Comparison of ENCODE assay signal across 19 mouse cellular contexts in genomic region chr5:49470738-49471137, GRCm38 (mm10). TPM values are rescaled to one million over a fixed set of nuclear protein-coding genes. Genes with fewer than 3 reads are reported as not detected.
DNase-seq lines count a peak whose midpoint lies in the region; ATAC-seq and TF ChIP-seq lines count a peak whose summit lies in the region.
"Had no signal": no experiment of that assay in that cellular context is flagged by ENCODE, and none has a peak within 500 bp of the region (broad histone marks: within the 10 kb centered on the region; RNA-seq: fewer than 3 reads in every experiment).

No protein-coding gene starts in this region.

- no peak overlapping the region for H3K4me2 ChIP-seq in midbrain, postnatal 0 days (ENCODE audit: low read depth, low read length, poor library complexity, severe bottlenecking)
- H3K4me2 ChIP-seq in midbrain, embryonic 14.5 days (ENCODE audit: low read length), result no peak overlapping the region
- no peak overlapping the region for H3K4me2 ChIP-seq in forebrain, embryonic 13.5 days
- H3K4me2 ChIP-seq in forebrain, postnatal 0 days (ENCODE audit: low read depth), result no peak overlapping the region
- H3K4me2 ChIP-seq: heart, embryonic 12.5 days; hindbrain, embryonic 12.5 days; intestine, embryonic 15.5 days had no signal

- no peak for TF ChIP-seq CTCF in midbrain, postnatal 0 days (IDR thresholded peaks at IDR 0.05)
- no peak for TF ChIP-seq CTCF in forebrain, postnatal 0 days (IDR thresholded peaks at IDR 0.05; ENCODE audit: low read depth)

- peak; percentile 27 for DNase-seq in layer of hippocampus, adult 11-12 months (ENCODE audit: low spot score)
- DNase-seq in layer of hippocampus, postnatal 10 days (ENCODE audit: low spot score in 2 of 2), result no peak
- peak; percentile 19 for DNase-seq in midbrain, postnatal 0 days (ENCODE audit: low spot score)
- DNase-seq in midbrain, embryonic 14.5 days, result no peak
- DNase-seq in forebrain, postnatal 0 days, result no peak
- no peak for DNase-seq in cerebellum, adult 9-11 months
- no peak for DNase-seq in lung, postnatal 4 days
- DNase-seq: adrenal gland, adult 2 months; adrenal gland, postnatal 25 days; cerebellum, adult 18-20 months; cerebellum, postnatal 10 days; gastrocnemius, adult 2 months; gastrocnemius, postnatal 25 days had no signal

- no peaks in the 10 kb centered on the region for H3K27me3 ChIP-seq in midbrain, postnatal 0 days (ENCODE audit: insufficient read depth, low read length)
- no peaks in the 10 kb centered on the region for H3K27me3 ChIP-seq in midbrain, embryonic 14.5 days (ENCODE audit: control insufficient read depth, insufficient read depth, low read length)
- no peaks in the 10 kb centered on the region for H3K27me3 ChIP-seq in forebrain, embryonic 13.5 days
- H3K27me3 ChIP-seq in forebrain, postnatal 0 days (ENCODE audit: insufficient read depth, low read length), result no peaks in the 10 kb centered on the region
- H3K27me3 ChIP-seq: heart, embryonic 12.5 days; hindbrain, embryonic 12.5 days; intestine, embryonic 15.5 days had no signal

- H3K9ac ChIP-seq in midbrain, postnatal 0 days (replicated peaks; ENCODE audit: low read length, poor library complexity, severe bottlenecking), result no peak overlapping the region
- H3K9ac ChIP-seq in midbrain, embryonic 14.5 days (replicated peaks; ENCODE audit: low read length), result no peak overlapping the region
- H3K9ac ChIP-seq in forebrain, embryonic 13.5 days, result no peak overlapping the region
- no peak overlapping the region for H3K9ac ChIP-seq in forebrain, postnatal 0 days
- H3K9ac ChIP-seq: heart, embryonic 12.5 days; hindbrain, embryonic 12.5 days; intestine, embryonic 15.5 days had no signal

- no peaks in the 10 kb centered on the region for H3K4me1 ChIP-seq in midbrain, postnatal 0 days (ENCODE audit: insufficient read depth, low read length)
- H3K4me1 ChIP-seq in midbrain, embryonic 14.5 days (ENCODE audit: control insufficient read depth, insufficient read depth, low read length), result no peaks in the 10 kb centered on the region
- H3K4me1 ChIP-seq in forebrain, embryonic 13.5 days, result 0 out of 2 replicates have a peak, but pooled peaks cover 4% of the 10 kb centered on the region
- H3K4me1 ChIP-seq in forebrain, postnatal 0 days (ENCODE audit: insufficient read depth), result no peaks in the 10 kb centered on the region
- H3K4me1 ChIP-seq: embryonic facial prominence, embryonic 10.5 days; heart, embryonic 12.5 days; hindbrain, embryonic 12.5 days; intestine, embryonic 15.5 days had no signal

- 52% methylated on average over 2 of the region's 2 CpGs for WGBS in midbrain, postnatal 0 days
- WGBS in midbrain, embryonic 14.5 days, result 56% methylated on average over 2 of the region's 2 CpGs
- WGBS in forebrain, embryonic 13.5 days, result 38% methylated on average over 2 of the region's 2 CpGs
- 34% methylated on average over 2 of the region's 2 CpGs for WGBS in forebrain, postnatal 0 days

- H3K36me3 ChIP-seq in midbrain, postnatal 0 days (ENCODE audit: insufficient read depth, low read length), result no peaks in the 10 kb centered on the region
- H3K36me3 ChIP-seq in midbrain, embryonic 14.5 days (ENCODE audit: control insufficient read depth, insufficient read depth, low read length), result no peaks in the 10 kb centered on the region
- no peaks in the 10 kb centered on the region for H3K36me3 ChIP-seq in forebrain, embryonic 13.5 days (ENCODE audit: poor library complexity, severe bottlenecking)
- H3K36me3 ChIP-seq in forebrain, postnatal 0 days (ENCODE audit: insufficient read depth), result no peaks in the 10 kb centered on the region
- H3K36me3 ChIP-seq: embryonic facial prominence, embryonic 10.5 days; heart, embryonic 12.5 days; hindbrain, embryonic 12.5 days; intestine, embryonic 15.5 days had no signal

- H3K9me3 ChIP-seq in midbrain, postnatal 0 days (ENCODE audit: low read length), result no peaks in the 10 kb centered on the region
- H3K9me3 ChIP-seq in midbrain, embryonic 14.5 days (ENCODE audit: control insufficient read depth, low read length), result no peaks in the 10 kb centered on the region
- no peaks in the 10 kb centered on the region for H3K9me3 ChIP-seq in forebrain, embryonic 13.5 days (replicated peaks)
- no peaks in the 10 kb centered on the region for H3K9me3 ChIP-seq in forebrain, postnatal 0 days (ENCODE audit: low read length)
- H3K9me3 ChIP-seq: embryonic facial prominence, embryonic 10.5 days; heart, embryonic 12.5 days; hindbrain, embryonic 12.5 days; intestine, embryonic 15.5 days had no signal

- no peak overlapping the region for H3K27ac ChIP-seq in midbrain, postnatal 0 days (ENCODE audit: low read depth, low read length)
- H3K27ac ChIP-seq in midbrain, embryonic 14.5 days (replicated peaks; ENCODE audit: low read depth, low read length), result no peak overlapping the region
- H3K27ac ChIP-seq in forebrain, embryonic 13.5 days, result no peak overlapping the region
- no peak overlapping the region for H3K27ac ChIP-seq in forebrain, postnatal 0 days (ENCODE audit: low read depth, low read length)
- H3K27ac ChIP-seq: embryonic facial prominence, embryonic 10.5 days; gastrocnemius, adult 2 months; hindbrain, embryonic 12.5 days; intestine, embryonic 15.5 days had no signal

- no peak overlapping the region for H3K4me3 ChIP-seq in midbrain, postnatal 0 days (ENCODE audit: low read depth, low read length)
- H3K4me3 ChIP-seq in midbrain, embryonic 14.5 days (replicated peaks; ENCODE audit: low read depth, low read length), result no peak overlapping the region
- H3K4me3 ChIP-seq in forebrain, embryonic 13.5 days, result no peak overlapping the region
- H3K4me3 ChIP-seq in forebrain, postnatal 0 days (ENCODE audit: low read depth, low read length), result no peak overlapping the region
- H3K4me3 ChIP-seq: embryonic facial prominence, embryonic 10.5 days; gastrocnemius, adult 2 months; heart, embryonic 12.5 days; hindbrain, embryonic 12.5 days; intestine, embryonic 15.5 days had no signal

- ATAC-seq in midbrain, postnatal 0 days (ENCODE audit: low FRiP score), result no peak
- no peak for ATAC-seq in midbrain, embryonic 14.5 days (ENCODE audit: low FRiP score, low TSS enrichment)
- peak; percentile 65; the same call in 1 of the 2 replicates for ATAC-seq in forebrain, embryonic 13.5 days
- ATAC-seq in forebrain, postnatal 0 days, result peak; percentile 77; the same call in 1 of the 2 replicates
- ATAC-seq: intestine, embryonic 15.5 days had no signal

RNA-seq across cellular contexts. Expression of gene Kcnip4, which starts 54.0 kb away (rescaled TPM):
- total RNA-seq in layer of hippocampus, postnatal 10 days (2021), result 10 to 100 TPM; 34.6 to 38.1 TPM
- total RNA-seq in midbrain, postnatal 0 days (2014; rRNA removed), result 22.6 and 23.1 TPM in 2 replicates
- polyA plus RNA-seq in midbrain, postnatal 0 days (2015; fragmentation: Nextera tagmentation; extraction: Ambion mirVana), result 26.8 and 30.1 TPM in 2 replicates
- polyA plus RNA-seq in midbrain, embryonic 14.5 days (2014; fragmentation: Nextera tagmentation; extraction: Ambion mirVana), result 17.9 and 18.6 TPM in 2 replicates
- polyA plus RNA-seq in forebrain, embryonic 13.5 days (2015; fragmentation: Nextera tagmentation; extraction: Ambion mirVana), result 2.4 and 3.0 TPM in 2 replicates
- total RNA-seq in forebrain, postnatal 0 days (2014; rRNA removed), result 11.9 and 14.3 TPM in 2 replicates
- polyA plus RNA-seq in forebrain, postnatal 0 days (2015; fragmentation: Nextera tagmentation; extraction: Ambion mirVana), result 18.6 and 21.2 TPM in 2 replicates
- total RNA-seq: granulocyte monocyte progenitor cell, adult 5-6 weeks had no signal

Comparison
In these comparisons a context has a peak if more than half of its experiments do, and no peak if none do; other contexts are left out.
1. DNase-seq: peak in layer of hippocampus, adult 11-12 months (single experiment) and midbrain, postnatal 0 days (single experiment); none in layer of hippocampus, postnatal 10 days (0 of 2), midbrain, embryonic 14.5 days (single experiment), forebrain, postnatal 0 days (single experiment), cerebellum, adult 9-11 months (single experiment) and lung, postnatal 4 days (0 of 2).
2. ATAC-seq: peak in forebrain, embryonic 13.5 days (single experiment) and forebrain, postnatal 0 days (single experiment); none in midbrain, postnatal 0 days (single experiment) and midbrain, embryonic 14.5 days (single experiment).